Mouse (Mus musculus): ENCODE measurements at regions not wholly inside any gene's neighbourhood (a gene's known extent, or its start where the extent isn't known, plus 50 kb on each side); places are given as distances from the start of the nearest gene placed in this dataset.

DNA sequence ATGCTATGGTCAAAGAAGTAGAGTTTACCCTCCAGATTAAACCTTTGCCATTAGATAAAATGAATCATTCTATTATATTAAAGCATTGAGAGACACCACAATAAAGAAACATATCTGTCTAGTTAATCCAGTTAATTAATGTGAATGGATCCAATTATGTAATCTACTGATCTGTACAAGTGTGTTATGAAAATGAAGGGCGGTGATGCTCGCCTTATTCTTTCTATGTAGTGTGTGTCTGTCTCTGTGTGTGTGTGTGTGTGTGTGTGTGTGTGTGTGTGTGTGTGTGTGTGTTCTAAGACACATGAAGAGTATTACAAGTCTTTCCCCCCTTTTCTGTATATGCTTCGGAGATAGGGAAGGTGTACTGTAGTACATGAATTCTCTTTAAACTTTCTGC, 451.2 kb downstream of the Tns3 start:
- TF ChIP-seq POLR2A (IDR thresholded peaks at IDR 0.05; ENCODE audit: low read depth, low read length) = no peak
- no peak for TF ChIP-seq CTCF (IDR thresholded peaks at IDR 0.05; ENCODE audit: borderline replicate concordance, insufficient read depth, low read length)

Data from embryonic fibroblast, embryonic 13.5 days (primary cell).